Mouse (Mus musculus) embryonic facial prominence, embryonic 14.5 days (tissue): ENCODE results near the gene Mlana. TPM values are rescaled to one million over a fixed set of nuclear protein-coding genes. Genes with fewer than 3 reads are reported as not detected.

Source experiments
- ATAC-seq: fragments of 200-750 bp; cut with Nextera tagmentation; 2 replicates; pipeline ENCODE4 v1.8.0; 2017; ENCODE audit warnings: low read depth, moderate number of reproducible peaks, moderate TSS enrichment
- DNase-seq: peaks from one replicate; pipeline ENCODE4 v3.0.0-alpha.2; 2015; ENCODE audit warnings: low spot score
- H3K27ac ChIP-seq: fragments of 300-500 bp; sonication (generic); replicated peaks from 2 replicates; pipeline ENCODE4 v1.5.1; 2014; ENCODE audit warnings: low read depth, mild to moderate bottlenecking, low read length, moderate library complexity
- H3K27me3 ChIP-seq: fragments of 300-500 bp; sonication (generic); replicated peaks from 2 replicates; pipeline ENCODE4 v1.6.1; 2014; ENCODE audit warnings: low read length; ENCODE audit not compliant: control insufficient read depth, insufficient read depth
- H3K36me3 ChIP-seq: fragments of 300-500 bp; sonication (generic); 2 replicates; pipeline ENCODE4 v1.6.1; 2014; ENCODE audit warnings: low read length, mixed read lengths; ENCODE audit not compliant: control insufficient read depth, insufficient read depth
- H3K4me1 ChIP-seq: fragments of 300-500 bp; sonication (generic); 2 replicates; pipeline ENCODE4 v1.6.1; 2014; ENCODE audit warnings: antibody characterized with exemption, low read length; ENCODE audit not compliant: control insufficient read depth, insufficient read depth
- H3K4me2 ChIP-seq: fragments of 300-500 bp; sonication (generic); 2 replicates; pipeline ENCODE4 v1.6.1; 2014; ENCODE audit warnings: low read depth, mild to moderate bottlenecking, low read length, moderate library complexity, mixed read lengths
- H3K4me3 ChIP-seq: fragments of 300-500 bp; sonication (generic); 2 replicates; pipeline ENCODE4 v1.5.1; 2014; ENCODE audit warnings: low read depth, mild to moderate bottlenecking, low read length
- H3K9ac ChIP-seq: fragments of 300-500 bp; sonication (generic); 2 replicates; pipeline ENCODE4 v1.6.1; 2014; ENCODE audit warnings: low read depth, mild to moderate bottlenecking, low read length, moderate library complexity, mixed read lengths
- H3K9me3 ChIP-seq: fragments of 300-500 bp; sonication (generic); 2 replicates; pipeline ENCODE4 v1.6.1; 2016; ENCODE audit warnings: low read length; ENCODE audit not compliant: control insufficient read depth
- WGBS: fragments of 180-500 bp; shearing (Covaris S2); extraction: QIAGEN DNeasy Blood & Tissue Kit; methylation state at CpG from one replicate; pipeline ENCODE4 v1.1.7; 2014; 5-methylcytosine and 5-hydroxymethylcytosine counted together
- polyA plus RNA-seq: library from polyadenylated mRNA; unstranded; fragments of >200 nt; fragmentation: Nextera tagmentation; extraction: Ambion mirVana; gene quantifications from 2 replicates; pipeline ENCODE4 v1.2.1, GENCODE M21; 2014

Mlana gene
- polyA plus RNA-seq, 1 experiment from 2014 or later, result 1.9 TPM

DNA sequence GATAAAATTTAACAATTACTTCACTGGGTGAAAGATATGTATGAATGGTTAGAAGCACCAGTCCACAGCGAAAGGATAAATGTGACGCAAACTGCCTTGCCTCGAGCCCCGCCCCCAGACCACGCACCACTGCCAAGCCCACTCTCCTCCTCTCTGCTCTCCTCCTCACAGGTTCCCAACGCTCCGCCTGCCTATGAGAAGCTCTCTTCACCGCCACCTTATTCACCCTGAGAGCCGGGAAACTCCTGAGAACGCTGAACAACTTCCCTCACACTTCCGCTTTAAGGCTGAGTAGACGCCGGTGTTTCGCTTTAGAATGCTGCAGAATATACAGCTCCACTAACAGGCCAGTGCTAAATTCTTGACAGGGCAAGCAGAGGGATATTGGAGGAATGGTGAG, 10.4 kb downstream of the Mlana start:
- H3K9me3 ChIP-seq, result no peaks in the 10 kb centered on the region
- no peaks in the 10 kb centered on the region for H3K27me3 ChIP-seq
- 64% methylated on average over 14 of the region's 14 CpGs for WGBS
- ATAC-seq (no peak), DNase-seq (no peak)
- H3K4me1 ChIP-seq, result no peaks in the 10 kb centered on the region
- H3K36me3 ChIP-seq, result no peaks in the 10 kb centered on the region
- no peak overlapping the region for H3K4me3 ChIP-seq
- H3K9ac ChIP-seq, result no peak overlapping the region
- H3K4me2 ChIP-seq, result peak overlapping the region; percentile 40
- no peak overlapping the region for H3K27ac ChIP-seq

GRCm38 (mm10) chr19:29708461-29708860, 10.8 kb downstream of the Mlana start:
- ATAC-seq (no peak), DNase-seq (no peak)
- H3K4me2 ChIP-seq, result no peak overlapping the region; the same call in 1 of the 2 replicates
- H3K27me3 ChIP-seq, result no peaks in the 10 kb centered on the region
- H3K4me3 ChIP-seq, result no peak overlapping the region
- 65% methylated on average over 5 of the region's 5 CpGs for WGBS
- H3K9me3 ChIP-seq, result no peaks in the 10 kb centered on the region
- no peaks in the 10 kb centered on the region for H3K36me3 ChIP-seq
- no peak overlapping the region for H3K27ac ChIP-seq
- no peak overlapping the region for H3K9ac ChIP-seq
- H3K4me1 ChIP-seq, result no peaks in the 10 kb centered on the region

DNA sequence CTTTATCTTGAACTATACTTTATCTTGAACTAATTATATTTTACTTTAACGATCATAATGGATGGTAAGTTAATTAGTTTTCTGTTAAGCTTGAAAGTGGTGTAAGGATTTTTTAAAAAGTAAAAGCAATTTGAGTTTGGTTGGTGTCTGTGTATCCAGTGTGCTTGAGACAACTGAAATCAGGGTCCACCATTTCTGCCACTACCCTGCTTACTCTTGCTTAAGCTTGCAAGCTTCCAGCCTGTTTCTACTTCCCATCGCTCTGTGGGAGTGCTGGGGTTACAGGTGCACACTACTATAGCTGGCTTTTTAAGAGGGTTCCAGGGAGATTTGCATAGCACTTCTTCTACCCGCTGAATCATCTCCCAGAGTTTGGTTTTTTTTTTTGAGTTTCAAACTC, 11.8 kb downstream of the Mlana start:
- no peaks in the 10 kb centered on the region for H3K36me3 ChIP-seq
- H3K27ac ChIP-seq, result no peak overlapping the region
- H3K4me1 ChIP-seq, result no peaks in the 10 kb centered on the region
- WGBS, result 69% methylated on average over 3 of the region's 3 CpGs
- no peak for DNase-seq
- H3K4me3 ChIP-seq, result no peak overlapping the region
- no peak for ATAC-seq
- no peak overlapping the region for H3K9ac ChIP-seq
- H3K9me3 ChIP-seq, result no peaks in the 10 kb centered on the region
- no peaks in the 10 kb centered on the region for H3K27me3 ChIP-seq
- no peak overlapping the region for H3K4me2 ChIP-seq

- H3K4me1 ChIP-seq, result no peaks in the 10 kb centered on the region
- no peak overlapping the region for H3K27ac ChIP-seq
- H3K9ac ChIP-seq, result no peak overlapping the region
- H3K27me3 ChIP-seq, result no peaks in the 10 kb centered on the region
- H3K36me3 ChIP-seq, result peaks cover 28% of the 10 kb centered on the region
- ATAC-seq (no peak), DNase-seq (no peak)
- WGBS, result 82% methylated on average over 4 of the region's 4 CpGs
- H3K4me3 ChIP-seq, result no peak overlapping the region
- H3K9me3 ChIP-seq, result no peaks in the 10 kb centered on the region
- H3K4me2 ChIP-seq, result no peak overlapping the region
These were observed 15.8 kb downstream of the Mlana start for GRCm38 (mm10) chr19:29713451-29713850.

GRCm38 (mm10) chr19:29717854-29718253, 20.2 kb downstream of the Mlana start:
- Histone ChIP-seq H3K36me3 (peaks cover 43% of the 10 kb centered on the region), H3K27me3 (no peaks in the 10 kb centered on the region), H3K9ac (no peak overlapping the region), H3K4me2 (no peak overlapping the region), H3K9me3 (no peaks in the 10 kb centered on the region), H3K4me3 (no peak overlapping the region), H3K4me1 (no peaks in the 10 kb centered on the region), H3K27ac (no peak overlapping the region)
- WGBS, result 86% methylated on average over 3 of the region's 3 CpGs
- DNase-seq (no peak), ATAC-seq (no peak)

GRCm38 (mm10) chr19:29718476-29718875, 20.9 kb downstream of the Mlana start:
- WGBS, result over 99% methylated on average over 3 of the region's 3 CpGs
- H3K4me2 ChIP-seq, result no peak overlapping the region
- no peak for ATAC-seq

DNA sequence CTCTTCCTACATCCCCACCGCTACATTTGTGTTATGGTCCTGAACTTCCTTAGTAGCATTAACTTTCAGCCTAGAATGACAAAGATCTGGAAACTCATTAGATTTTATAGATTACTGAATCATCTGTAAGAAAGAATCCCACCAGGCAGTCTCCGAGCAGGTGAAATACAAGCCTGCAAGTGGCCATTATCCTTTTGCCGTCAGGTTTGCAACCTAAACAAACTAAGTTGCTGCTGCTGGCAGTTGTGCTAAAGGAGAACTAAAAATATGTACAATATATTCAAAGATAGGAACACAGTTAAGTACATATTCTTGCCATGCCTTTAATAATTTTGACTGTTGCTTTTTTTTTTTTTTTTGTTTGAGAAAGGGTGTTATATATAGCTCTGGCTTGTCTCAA, 37.8 kb downstream of the Mlana start:
- DNase-seq (no peak), ATAC-seq (no peak)
- no peak overlapping the region for H3K27ac ChIP-seq
- no peak overlapping the region for H3K4me3 ChIP-seq
- no peaks in the 10 kb centered on the region for H3K27me3 ChIP-seq
- H3K9ac ChIP-seq, result no peak overlapping the region
- WGBS, result 80% methylated on average over 3 of the region's 3 CpGs
- no peaks in the 10 kb centered on the region for H3K4me1 ChIP-seq
- no peaks in the 10 kb centered on the region for H3K36me3 ChIP-seq
- H3K9me3 ChIP-seq, result no peaks in the 10 kb centered on the region
- H3K4me2 ChIP-seq, result no peak overlapping the region

More at GRCm38 (mm10) chr19:29718476-29718875, 20.9 kb downstream of the Mlana start:
- no peaks in the 10 kb centered on the region for H3K4me1 ChIP-seq
- no peak overlapping the region for H3K4me3 ChIP-seq
- H3K36me3 ChIP-seq, result peaks cover 46% of the 10 kb centered on the region
- no peak overlapping the region for H3K27ac ChIP-seq
- H3K27me3 ChIP-seq, result no peaks in the 10 kb centered on the region
- H3K9me3 ChIP-seq, result no peaks in the 10 kb centered on the region
- H3K9ac ChIP-seq, result no peak overlapping the region
- DNase-seq, result no peak

- Histone ChIP-seq H3K9ac (no peak overlapping the region), H3K9me3 (no peaks in the 10 kb centered on the region), H3K36me3 (no peaks in the 10 kb centered on the region), H3K27ac (no peak overlapping the region), H3K4me3 (no peak overlapping the region), H3K27me3 (no peaks in the 10 kb centered on the region), H3K4me1 (no peaks in the 10 kb centered on the region), H3K4me2 (no peak overlapping the region)
- ATAC-seq, result no peak
- no peak for DNase-seq
- 77% methylated on average over 2 of the region's 2 CpGs for WGBS
These were observed 42.0 kb downstream of the Mlana start for GRCm38 (mm10) chr19:29739608-29740007.

DNA sequence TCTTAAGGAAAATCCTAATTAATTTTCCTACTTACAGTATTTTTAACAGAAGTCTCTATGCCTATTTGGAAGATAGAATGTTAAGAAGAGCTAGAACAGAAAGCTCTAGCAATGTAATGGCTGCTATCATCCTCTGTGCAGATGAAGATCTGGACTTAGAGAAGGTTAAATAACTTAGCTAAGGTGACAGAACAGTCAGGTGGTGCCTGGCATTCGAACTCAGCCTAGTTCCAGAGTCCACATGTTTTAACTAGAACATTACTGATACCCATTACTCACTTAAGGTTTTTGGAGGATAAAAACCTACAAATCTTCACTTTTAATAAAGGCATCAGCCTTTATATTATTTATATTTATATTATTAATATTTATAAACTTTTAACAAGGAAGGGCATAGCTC, 43.0 kb downstream of the Mlana start:
- ATAC-seq (no peak), DNase-seq (no peak)
- Histone ChIP-seq H3K9me3 (no peaks in the 10 kb centered on the region), H3K4me1 (no peaks in the 10 kb centered on the region), H3K9ac (no peak overlapping the region), H3K27me3 (no peaks in the 10 kb centered on the region), H3K4me2 (no peak overlapping the region), H3K4me3 (no peak overlapping the region), H3K36me3 (no peaks in the 10 kb centered on the region), H3K27ac (no peak overlapping the region)
- WGBS, result 93% methylated on average over 1 of the region's 1 CpGs
